Mouse (Mus musculus) left cerebral cortex, postnatal 14 days (tissue): ENCODE measurements around the gene Adck2. TPM values are rescaled to one million over a fixed set of nuclear protein-coding genes. Genes with fewer than 3 reads are reported as not detected.
A peak's percentile ranks its signal among the peaks of the same experiment; 100 is the strongest.

Experiments
- DNase-seq, 2 experiments: peaks; one replicate each; pipeline ENCODE4 v3.0.0; 2021 to 2022; ENCODE audit warnings: low spot score in 2 of 2, mixed read lengths in 1 of 2
- intact Hi-C: fragments of 180-260 bp; cut with DNase I; formaldehyde crosslinking; loops from one replicate; pipeline ENCODE4 v1.15.1; 2025
- total RNA-seq, 2 experiments: library from RNA; stranded (reverse); gene quantifications; 2 replicates each; pipeline ENCODE4 v1.2.3; 2021

Gene Adck2
- total RNA-seq, 2 experiments from 2014 or later, result 23.2 to 29.0 TPM

DNA sequence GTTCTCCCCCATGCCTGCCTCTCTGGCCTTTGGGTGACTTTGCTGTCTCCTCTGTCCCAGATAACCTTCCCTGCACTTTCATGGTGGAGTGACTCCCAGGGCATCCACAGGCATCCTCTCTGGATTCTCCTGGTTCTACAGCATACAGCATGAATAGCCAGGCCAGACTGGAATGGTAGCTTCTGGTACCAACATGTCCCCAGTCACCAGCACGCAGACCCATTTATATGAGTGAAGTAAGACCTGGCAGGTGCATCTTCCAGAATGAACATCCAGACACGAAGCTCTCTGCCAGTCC lies 18.1 kb upstream of the Adck2 start:
- intact Hi-C loops, result loop anchor here (5.0 kb wide), 1 partner anchor 33 kb away; no protein-coding TSS in a partner anchor
- DNase-seq, result no peak

DNA sequence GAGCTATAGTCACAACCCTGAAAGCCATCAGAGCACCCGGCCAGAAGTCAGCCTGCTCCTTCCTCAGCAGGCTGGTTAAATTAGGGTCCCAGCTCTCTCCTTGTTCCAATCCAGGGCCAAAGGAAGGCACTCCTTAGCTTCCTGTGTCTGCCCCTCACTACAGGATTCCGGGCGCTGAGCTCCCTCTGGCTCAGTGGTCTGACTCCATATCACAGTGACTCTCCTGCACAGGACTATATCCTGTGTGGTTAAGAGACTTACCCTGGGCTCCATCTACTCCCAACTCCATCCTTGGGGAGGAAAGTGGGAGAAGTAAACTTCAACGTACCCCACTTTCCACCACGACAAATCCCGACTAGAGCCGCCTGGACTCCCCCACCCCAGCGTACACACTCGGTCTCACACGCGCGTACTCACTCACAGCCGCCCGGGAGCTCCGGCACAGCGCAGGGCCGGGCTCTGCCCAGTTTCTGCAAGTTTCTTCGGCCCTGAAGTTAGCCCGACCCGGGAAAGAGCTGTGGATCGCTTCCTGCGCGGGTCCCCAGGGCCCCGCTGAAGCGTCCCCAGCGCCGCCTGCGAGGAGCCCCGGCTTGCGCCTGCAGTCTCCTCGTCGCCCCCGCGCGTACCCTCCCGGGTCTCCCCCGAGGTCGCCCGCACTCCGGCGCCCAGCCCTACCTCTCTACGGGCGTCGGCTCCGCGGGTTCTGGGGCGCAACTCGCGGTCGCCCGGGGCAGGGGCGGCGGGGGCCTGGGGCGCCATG lies 16.6 kb upstream of the Adck2 start:
- DNase-seq, result no peak
- intact Hi-C loops, result loop anchor here (5.0 kb wide), 1 partner anchor 35 kb away; no protein-coding TSS in a partner anchor

DNA sequence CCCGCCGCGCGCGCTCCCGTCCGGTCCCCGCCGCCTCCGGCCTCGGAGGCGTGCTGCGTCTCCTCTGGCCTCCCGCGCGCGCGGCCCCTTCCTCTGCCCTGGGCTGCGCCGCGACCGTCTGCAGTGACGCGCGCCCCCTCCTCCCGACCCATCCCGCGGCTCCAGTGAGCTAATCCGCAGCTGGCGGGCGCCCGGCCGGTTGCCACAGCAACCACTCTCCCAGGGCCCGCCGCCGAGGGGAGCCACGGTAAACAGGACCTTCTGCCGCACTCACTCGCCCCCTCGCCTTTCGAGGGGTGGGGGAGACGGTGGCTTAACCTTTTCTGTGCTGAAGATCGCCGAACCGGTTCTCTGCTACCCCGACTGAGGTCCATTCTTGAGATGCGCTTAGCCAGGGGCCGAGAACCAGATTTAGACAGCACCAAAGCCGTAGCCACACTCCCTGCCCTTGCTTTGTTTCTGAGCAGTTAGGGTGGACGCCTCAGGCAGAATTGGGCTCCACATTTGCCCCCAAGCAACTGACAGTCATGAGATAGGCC lies 15.9 kb upstream of the Adck2 start, which contains the start of gene Dennd2a:
Gene Dennd2a (minus strand): TSS at position 145 of the 539 bp plus-strand sequence.
- DNase-seq, result peak; percentile 86 to 91
- intact Hi-C loops, result loop anchor here (5.0 kb wide), 1 partner anchor 35 kb away; no protein-coding TSS in a partner anchor

DNA sequence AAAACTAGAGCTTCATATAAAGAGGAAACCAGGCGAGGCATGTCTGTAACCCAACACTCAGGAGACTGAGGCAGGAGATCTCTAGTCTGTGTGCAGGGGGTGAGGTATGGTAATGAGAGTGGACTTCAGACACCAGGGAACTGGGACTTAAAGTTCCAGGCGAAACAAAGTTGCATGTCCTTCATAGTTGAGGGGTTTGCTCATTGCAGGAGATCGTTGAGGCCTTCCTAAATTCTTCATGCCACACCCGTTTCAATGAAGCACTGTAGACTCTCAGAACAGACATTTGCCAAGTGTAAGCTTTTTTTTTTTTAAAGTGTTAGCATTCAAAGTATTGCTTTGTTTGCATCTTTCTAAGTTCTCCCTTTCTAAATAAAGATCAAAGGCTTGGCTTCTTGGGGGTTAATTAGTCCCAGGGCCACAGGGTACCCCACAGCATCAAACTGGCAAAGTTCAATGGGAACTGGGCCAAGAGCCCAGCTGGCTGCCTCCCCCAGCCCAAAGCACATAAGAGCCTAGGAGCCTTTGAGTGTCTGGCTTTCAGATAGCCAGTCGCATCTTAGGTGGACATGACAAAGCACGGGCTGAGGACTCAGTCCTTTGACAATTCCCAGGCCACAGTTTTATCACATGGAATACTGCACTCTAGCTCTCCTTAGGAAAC lies 14.3 kb upstream of the Adck2 start:
- intact Hi-C loops, result loop anchor here (5.0 kb wide), 1 partner anchor 37 kb away; no protein-coding TSS in a partner anchor
- no peak for DNase-seq

DNA sequence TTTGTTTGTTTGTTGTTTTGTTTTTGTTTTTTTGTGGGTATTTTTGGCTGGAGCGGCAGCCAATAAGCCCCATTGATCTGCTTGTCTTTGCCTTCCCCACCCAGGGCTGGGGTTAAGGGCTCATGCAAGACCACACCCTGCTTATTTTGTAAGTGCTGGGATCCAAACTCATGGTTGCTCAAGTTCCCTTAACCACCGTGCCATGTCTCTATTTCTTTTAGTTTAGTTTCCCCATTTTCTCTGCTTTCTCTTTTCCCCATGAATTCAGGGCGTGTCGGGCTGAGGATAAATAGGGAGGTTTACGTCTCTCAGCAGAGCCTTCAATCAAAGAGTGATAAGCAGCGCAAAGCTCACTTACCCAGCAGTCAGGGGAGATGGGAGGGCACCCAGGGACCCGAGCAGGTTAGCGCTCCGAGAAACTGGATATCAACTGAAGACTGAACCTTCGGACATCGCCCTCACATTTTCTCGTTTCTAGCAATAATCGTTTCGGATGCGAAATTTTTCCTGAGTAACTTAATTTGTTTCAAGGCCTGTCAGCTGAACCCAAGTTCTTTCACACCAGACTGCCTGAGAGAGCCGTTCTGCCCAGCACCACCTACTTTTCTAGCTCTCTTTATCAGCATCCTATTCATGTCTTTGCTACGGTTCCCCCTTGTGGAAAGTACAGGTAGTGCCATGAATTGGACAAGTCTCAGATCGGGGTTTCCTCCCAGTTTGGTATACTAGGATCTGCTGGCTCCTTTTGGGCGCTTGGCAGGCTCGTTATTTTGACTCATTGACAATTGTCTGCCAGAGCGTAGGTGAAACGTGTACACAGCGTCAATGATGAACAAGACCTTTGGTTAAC lies 11.3 kb upstream of the Adck2 start:
- intact Hi-C loops, result loop anchor here (1.0 kb wide), 1 partner anchor 99 kb away; no protein-coding TSS in a partner anchor

DNA sequence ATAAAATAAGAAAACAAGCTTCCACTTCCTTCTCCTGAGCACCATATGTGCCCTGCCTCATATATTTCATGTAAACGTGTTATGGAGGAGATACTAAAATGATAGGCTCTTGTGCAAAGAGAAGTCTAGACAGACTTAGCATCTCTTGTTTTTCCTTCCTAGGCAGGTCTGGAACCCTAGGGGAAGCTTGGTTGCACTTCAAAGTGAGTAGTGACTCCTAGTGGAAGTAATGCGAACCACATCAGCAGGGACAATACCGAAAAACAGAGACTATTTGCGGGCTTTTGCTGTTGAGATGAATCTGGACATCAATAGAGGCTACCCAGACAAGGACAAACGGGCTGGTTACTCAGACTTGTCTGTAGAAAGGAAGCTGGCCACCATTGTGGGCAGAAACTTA lies 6.1 kb upstream of the Adck2 start:
- intact Hi-C loops, result no loop called here
- DNase-seq, result peak; percentile 49 to 57

More for the DNA sequence above, 11.3 kb upstream of the Adck2 start:
- DNase-seq, result peak; percentile 93

DNA sequence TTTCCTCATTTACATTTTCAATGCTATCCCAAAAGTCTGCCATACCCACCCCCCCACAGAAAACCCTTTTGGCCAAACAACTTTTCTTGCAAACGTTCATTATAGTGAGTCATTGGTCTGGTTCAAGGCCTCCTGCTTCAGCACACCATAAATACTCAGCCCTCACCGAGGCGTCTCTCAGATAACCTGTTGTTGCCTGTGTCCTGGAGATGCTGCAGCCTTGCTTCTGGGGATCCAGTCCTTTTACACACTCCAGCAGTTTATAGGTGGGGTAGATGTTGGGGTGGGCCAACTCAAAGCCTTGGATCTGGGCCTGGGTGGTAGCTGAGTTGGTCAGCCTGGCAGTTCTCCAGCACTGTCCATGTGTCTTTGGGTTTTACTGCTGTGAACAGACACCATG lies 3.2 kb upstream of the Adck2 start:
- intact Hi-C loops, result no loop called here
- no peak for DNase-seq

DNA sequence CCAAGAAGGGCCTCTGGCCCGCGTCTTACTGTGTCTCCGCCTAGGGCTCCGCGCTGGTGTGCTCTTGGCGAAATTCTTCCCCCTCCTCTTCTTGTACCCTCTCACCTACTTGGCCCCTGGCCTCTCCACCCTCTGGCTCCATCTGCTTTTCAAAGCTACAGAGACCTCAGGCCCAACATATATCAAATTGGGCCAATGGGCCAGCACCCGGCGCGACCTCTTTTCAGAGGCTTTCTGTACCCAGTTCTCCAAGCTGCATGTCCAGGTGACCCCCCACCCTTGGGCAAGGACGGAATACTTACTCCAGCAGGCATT lies 839 bp downstream of the Adck2 start:
- no peak for DNase-seq
- intact Hi-C loops, result no loop called here

DNA sequence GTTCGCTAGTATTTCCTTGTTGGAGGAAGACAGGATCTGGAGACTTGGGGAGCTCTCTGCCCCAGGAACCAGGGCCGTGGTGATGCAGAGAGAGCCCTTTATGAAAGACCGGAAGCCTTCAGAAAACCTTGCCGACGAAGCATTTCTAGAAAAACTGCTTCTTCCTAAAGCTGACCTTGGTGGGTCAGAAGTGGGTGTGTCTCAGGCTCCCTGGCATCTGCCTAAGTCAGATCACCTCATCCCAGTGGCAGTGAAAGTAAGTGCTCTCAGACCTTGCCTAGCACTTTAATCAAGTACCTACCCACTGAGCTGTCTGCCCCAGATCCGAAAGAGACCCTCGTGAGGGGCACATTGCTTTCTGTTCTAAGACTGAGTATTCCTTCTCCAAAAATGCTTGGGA lies 1.3 kb downstream of the Adck2 start:
- intact Hi-C loops, result no loop called here
- no peak for DNase-seq

DNA sequence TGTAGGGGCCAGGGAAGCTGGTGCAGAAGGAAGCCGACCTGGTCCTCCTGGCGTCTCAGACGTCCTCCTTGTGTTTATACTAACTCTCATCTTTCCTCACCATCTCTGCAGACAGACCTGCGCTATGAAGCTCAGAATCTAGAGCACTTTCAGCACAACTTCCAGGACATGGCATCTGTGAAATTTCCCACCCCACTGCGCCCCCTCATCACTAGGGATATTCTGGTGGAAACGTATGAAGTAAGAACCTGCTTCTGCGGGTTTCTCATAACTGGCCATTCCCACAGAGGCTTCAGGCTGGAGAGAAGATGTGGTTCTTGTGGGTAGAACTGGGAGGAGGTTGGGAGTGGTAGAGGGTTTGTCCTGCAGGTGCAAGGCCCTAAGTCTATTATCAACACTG lies 5.9 kb downstream of the Adck2 start:
- DNase-seq, result peak; percentile 39 to 48
- intact Hi-C loops, result no loop called here

DNA sequence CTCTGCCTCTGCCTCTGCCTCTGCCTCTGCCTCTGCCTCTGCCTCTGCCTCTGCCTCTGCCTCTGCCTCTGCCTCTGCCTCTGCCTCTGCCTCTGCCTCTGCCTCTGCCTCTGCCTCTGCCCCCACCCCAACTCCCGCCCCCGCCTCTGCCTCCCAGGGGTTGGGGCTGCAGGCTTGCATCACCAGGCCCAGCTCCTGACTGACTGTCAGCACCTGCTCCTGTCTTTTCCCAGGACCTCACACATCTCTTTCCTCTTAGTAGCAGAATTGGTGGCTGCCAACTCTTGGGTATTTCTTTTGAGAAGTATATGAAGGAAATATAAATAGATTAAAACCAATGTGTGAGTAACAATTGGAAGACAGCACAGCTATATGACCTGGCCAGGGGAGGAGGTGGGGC lies 6.9 kb downstream of the Adck2 start:
- no peak for DNase-seq
- intact Hi-C loops, result no loop called here

DNA sequence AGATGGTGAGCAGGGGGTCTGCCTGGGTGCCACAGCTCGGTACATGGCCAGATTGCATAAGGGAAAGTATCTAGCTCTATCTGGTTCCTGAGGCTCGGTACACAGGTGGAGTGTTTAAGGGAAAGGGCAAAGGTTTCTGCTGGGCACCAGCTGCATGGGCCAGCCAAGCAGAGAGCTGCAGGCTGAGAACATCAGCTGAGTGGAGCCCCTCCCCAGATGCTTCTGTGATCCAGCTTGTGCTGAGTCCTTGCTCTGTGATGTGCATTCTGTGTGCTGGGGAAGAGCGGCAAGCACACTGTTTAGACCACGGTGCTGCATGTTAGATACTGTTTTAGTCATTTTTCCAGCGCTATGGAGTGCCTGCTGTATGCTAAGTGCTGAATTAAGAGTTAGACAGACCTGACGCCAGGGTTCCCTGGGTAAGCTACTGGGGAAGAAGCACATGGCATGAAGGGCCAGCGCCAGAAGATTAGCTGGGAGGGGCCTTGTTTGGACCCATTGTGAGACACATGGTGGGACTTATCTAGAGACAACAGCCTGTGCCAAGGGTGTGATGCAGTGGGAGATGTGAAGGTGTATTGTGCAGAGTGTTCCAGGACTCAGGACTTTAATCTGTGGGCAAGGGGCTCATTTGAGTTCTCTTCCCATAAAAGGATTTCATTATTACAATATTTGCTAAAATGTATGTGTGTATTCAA lies 7.6 kb downstream of the Adck2 start:
- intact Hi-C loops, result no loop called here
- DNase-seq, result no peak

DNA sequence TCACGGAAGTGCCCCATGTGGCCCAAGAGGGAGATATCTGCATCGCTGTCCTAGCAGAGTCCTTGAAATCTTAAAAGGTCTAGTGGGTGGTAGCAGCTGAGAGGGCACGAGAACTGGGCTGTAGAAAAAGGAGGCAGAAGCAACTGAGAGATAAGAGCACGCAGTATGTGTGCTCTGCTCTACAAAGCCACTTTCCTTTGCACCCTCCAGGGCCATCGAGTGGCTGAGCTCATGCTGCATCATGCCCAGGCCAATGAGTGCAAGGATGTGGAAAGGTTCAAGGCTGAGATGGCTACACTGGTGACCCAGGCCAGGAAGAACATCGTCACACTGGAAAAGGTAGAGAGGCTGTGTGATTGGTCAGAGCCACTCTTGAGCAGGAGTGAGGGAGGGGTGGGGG lies 11.8 kb downstream of the Adck2 start, which contains the start of gene Gm42420:
Gene Gm42420 (plus strand): TSS at position 237 of the 400 bp plus-strand sequence.
- intact Hi-C loops, result no loop called here
- DNase-seq, result no peak

DNA sequence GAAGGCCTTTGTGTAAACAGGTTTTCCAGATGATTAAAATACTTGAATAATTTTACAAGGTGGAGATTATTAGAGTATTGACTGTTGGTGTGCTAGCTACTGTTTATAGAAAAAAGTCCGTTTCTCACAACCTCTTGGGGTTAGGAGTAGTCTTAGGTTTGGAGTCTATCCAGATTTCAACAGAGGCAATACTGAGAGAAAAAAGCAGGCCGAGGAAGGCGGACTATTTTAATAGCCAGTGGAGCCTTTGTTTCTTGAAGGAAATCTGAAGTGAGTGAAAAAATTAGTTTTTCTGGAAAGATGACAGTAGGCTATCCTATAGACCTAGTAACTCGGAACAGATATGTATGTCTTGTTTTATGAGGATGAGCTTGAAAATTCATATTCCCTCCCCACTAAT lies 17.8 kb downstream of the Adck2 start:
- DNase-seq, result no peak
- intact Hi-C loops, result loop anchor here (10.0 kb wide), 1 partner anchor 803 kb away; no protein-coding TSS in a partner anchor

DNA sequence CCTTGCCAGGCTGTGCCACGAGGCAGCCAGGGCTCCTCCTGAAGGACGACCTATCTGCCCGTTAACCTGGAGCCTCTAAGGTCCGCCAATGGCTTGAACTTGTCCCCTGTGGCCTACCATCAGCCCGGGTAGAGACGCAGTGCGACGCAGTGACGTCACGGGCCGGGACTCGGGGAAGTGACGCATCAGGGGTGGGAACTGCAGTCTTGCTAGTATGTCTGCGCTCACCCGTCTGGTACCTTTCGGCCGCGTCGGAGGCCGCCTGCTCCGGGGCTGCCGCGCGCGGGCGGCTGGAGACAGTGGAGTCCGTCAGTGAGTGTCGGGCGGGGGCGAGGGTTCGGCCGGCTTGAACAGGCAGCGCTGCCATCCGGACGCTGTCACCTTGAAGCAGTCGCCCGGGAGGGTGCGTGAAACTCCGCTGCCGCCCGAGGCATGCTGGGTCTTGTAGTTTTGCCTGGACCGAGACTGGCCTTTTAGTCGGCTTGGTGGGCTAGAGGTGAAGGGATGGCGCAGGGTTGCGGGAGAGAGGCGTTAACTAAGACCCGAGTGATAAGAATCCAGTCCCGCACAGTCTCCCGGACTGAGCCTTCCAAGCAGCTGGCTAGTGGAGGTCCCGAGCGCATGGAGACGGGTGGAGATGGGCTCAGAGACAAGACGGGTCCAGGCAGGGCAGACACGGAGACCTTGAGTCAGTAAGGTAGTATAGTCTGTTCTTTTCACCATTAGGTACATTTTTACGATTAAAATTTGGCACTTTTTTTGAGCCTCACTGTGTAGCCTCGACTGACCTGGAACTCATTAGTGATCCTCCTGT lies 18.9 kb downstream of the Adck2 start, which contains the start of gene Ndufb2:
Gene Ndufb2 (plus strand): TSS at position 174 of the 814 bp plus-strand sequence.
- intact Hi-C loops, result loop anchor here (10.0 kb wide), 1 partner anchor 802 kb away; no protein-coding TSS in a partner anchor
- peak; percentile 93 to 94 for DNase-seq

DNA sequence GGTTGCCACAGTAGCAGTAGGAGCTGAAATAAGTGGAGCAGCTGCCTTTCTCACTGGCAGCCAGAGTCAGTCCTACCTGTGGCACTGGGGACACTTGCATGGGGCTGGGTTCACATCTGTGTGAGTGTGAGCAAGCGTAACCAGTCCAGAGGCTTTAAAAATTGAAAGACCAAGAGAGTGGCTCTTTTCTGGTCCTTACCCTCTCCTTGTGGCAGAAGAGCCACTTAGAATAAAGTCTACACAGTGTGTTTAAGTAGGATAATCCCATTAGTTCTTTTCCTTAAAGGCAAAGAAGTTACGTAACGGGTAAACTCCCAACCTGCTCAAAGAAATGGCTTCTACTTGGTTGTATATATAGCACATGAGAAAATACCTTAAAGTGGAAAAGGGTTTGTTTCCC lies 27.2 kb downstream of the Adck2 start:
- intact Hi-C loops, result loop anchor here (10.0 kb wide), 1 partner anchor 194 kb away; no protein-coding TSS in a partner anchor
- DNase-seq, result no peak

DNA sequence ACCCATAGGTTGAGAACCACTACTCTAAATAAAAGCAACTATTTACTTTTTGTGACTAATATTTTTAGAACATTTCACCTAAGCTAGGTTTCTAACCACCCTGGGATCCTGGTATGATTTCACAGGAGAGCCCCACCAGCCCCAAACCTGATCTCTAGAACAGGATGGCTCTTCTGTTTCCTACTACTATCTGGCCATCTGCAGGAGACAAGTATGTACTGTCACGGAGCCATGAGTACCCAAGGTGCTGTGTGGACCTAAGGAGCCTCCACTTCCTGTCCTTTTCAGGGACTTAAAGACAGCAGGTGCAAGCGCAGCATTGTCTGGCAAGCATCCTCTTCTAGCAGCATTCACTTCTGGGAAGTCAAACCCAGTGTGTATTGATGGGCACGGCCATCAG lies 28.2 kb downstream of the Adck2 start:
- no peak for DNase-seq
- intact Hi-C loops, result loop anchor here (10.0 kb wide), 1 partner anchor 193 kb away; no protein-coding TSS in a partner anchor

DNA sequence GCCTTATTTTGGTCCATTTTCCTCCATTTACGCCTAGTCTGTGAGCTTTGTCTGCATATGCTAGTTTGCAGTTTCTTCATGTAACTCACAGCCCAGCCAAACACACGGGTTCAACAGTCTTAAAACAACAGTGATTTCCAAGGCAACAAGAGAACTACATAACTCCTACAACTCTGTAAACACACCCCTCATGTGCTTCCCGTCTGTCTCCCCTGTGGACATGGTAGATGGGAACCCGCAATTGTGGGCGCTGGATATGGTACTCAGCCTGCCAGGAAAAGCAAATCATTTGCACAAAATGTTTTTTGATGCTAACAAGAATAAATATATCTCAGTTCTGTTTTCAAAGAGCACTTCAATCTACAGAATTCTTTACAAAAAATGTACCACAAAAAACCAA lies 30.9 kb downstream of the Adck2 start:
- intact Hi-C loops, result loop anchor here (10.0 kb wide), 1 partner anchor 190 kb away; no protein-coding TSS in a partner anchor
- peak; percentile 29 to 30 for DNase-seq
